Mouse (Mus musculus): Measurements from ENCODE around the gene Rab40b.
"Not testable (repeated sequence)": the region's sequence is repeated elsewhere in the genome, so short reads cannot be mapped to it uniquely, and the experiment has no call there.

Gene Rab40b

DNA sequence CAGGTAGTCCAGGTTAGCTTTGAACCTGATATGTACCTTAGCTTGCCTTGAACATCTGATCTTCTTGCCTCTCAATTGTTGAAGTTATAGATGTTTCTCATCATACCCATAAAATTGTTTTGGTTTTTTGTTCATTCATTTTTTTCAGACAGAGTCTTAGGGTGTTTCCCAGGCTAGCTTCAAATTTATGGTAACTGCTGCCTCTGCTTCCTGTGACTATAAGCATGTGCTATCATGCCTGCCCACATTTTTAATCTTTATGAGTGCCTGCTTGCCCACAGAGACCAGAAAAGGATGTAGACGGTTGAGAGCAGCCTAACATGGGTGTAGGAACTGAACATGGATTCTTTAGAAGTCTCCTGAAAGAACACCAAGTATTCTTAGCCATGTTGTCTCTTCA, 19.3 kb downstream of the Rab40b start:
- no peak for DNase-seq (ENCODE audit: low read depth)

DNA sequence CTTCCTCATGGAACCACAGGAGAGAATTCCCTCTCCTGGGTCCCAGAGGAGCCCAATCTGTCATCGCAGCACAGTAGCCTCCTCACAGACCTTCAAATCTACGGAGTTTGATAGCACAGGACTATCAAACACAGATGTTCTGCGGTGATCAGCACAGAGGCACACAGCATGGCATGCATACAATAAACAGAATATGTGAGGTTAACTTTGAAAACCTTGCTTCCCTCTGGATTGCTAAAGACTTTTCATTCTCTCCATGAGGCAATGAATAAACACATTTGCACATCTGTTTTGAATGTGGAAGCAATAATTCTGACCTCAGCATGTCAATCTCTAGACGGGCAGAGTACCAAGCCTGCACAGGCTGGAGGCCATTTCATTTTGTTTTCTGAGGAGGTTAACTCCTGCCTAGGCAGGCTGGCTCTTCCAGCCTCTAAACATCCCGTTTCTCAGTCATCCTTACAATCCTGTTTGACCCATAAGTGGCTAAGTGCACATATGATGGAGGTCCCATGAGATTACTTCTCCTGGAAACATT, 20.8 kb downstream of the Rab40b start:
- DNase-seq (ENCODE audit: low read depth): peak; percentile 91

DNA sequence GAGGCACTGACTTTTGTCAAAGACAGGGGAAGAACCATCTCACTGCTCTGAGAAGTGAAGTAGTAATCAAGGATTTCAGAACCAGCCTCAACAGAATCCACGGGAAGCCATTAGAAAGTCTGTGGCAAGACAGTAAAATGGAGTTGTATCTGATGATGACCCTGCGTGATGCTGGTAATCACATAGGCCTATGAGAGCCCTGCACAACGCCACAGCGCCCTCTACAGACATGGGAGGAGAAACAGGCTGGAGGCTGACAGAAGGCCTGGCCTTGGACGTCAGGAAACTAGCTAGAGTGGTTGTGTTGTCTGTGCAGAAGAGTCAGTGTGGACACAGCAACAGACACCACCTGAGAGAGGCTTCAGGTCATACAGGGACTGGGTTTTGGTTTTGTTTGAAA, 25.8 kb downstream of the Rab40b start:
- DNase-seq (ENCODE audit: low read depth): peak; percentile 61

DNA sequence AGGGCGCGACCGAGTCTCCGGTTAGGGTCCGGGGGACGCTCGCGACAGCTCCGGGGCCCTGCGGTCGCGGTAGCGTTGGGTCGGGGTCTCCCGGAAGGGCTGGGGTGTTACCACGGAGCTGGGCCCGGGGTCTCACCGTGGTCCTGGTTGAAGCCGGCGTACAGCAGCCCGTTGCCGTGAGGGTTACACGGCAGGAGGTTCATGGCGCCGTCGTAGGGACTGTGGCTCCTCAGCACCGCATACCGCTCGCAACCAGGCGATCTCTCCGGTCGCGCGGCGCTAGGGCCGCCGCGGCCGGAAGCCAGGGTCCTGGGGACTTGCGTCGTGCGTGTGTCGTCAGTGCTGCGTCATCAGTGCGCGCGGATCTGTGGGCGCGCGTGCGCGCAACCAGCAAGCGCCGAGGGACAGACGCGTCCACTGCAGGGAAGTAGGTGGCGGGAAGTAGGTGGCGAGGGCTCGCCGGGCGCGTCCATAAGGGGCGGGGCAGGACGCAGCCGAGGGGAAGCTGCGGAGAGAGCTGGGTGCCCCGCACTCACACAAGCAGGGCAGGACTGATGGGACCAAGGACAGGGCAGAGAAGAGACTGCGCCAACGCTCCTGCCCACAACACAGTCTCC, 33.9 kb downstream of the Rab40b start, which contains the start of gene Wdr45b:
Wdr45b (minus strand) TSS at position 355 of the 617 bp plus-strand sequence.
- DNase-seq (ENCODE audit: low read depth): peak; percentile 98

DNA sequence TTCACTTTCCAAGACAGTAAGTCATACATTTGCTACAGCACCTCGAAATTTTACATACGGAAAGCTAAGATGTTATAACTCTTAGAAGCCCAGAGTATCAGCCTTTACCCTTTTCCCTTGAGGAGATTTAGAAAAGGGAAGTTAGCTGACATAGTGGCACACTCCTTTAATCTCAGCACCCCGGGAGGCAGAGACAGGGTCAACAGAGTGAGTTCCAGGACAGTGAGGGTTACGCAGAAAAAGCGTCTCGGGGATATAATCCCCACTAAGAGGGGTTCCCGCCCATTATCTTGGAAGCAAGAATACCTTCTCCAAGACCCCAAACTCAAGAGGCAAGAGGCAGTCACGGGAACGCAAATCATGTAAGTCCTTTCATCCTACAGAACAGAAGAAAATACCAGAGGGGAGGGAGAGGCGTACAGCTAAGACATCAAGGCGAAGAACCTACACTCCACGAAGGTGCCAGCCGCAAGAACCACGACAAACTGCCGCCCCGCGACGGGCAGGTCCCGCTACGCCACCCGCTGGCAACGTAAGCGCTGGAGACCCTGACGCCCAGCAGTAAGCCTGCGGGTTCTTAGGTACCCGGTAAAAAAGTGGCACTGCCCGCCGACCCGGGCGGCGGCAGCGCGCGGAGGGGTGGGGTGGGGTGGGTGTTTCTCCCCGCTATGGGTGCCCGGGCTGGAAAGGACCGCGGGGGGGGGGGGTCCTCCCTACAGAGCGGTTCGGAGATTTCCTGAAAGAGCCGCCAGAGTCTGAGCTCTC, 34.5 kb downstream of the Rab40b start:
- peak; percentile 42 for DNase-seq (ENCODE audit: low read depth)

DNA sequence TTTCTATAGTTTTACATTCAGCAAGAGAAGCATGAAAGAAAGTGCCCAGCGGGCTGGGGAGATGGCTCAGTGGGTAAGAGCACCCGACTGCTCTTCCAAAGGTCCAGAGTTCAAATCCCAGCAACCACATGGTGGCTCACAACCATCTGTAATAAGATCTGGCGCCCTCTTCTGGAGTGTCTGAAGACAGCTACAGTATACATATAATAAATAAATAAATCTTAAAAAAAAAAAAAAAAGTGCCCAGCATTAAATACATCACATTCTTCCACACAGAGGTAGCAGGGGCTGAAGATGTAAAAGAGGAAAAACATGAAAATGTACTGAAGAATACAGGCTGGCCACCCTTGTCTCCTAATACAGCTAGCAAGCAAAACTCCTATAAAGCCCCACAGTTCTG, 39.3 kb downstream of the Rab40b start:
- not testable (repeated sequence) for DNase-seq (ENCODE audit: low read depth)

DNA sequence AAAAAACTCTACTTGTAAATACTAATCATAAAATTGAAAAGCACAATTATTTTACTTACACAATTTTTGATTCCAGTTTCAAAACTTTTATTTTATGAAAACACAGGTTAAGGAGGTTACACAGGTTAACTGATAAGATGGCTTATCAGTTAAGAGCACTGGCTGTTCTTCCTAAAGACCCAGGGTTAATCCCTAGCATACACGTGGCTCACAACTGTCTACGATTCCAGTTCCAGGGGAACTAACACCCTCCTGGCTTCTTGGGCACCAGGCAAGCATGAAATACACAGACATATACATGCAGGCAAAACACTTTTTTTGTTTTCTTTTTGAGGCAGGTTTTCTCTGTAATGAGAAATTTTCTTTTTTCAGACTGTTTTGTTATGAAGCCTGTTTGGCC, 39.9 kb downstream of the Rab40b start:
- no peak for DNase-seq (ENCODE audit: low read depth)

DNA sequence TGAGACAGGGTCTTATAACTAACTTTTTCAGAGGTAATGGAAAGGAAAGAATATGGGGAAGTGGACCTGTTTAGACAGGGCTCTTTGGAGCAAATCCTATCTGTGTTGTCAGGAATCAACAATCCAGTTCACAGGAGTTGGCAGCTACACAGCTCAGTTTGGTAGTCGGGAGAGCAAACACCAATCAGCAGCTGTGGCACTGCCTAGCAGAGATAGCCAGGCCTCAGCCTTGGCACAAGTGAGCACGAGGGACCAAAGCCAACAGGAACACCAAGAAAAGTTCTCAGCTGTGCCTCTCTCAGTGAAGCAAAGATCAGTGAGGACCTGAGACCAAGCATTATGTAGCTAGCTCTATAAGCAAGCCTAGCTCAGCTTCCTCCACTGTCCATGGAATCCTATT, 41.0 kb downstream of the Rab40b start:
- DNase-seq (ENCODE audit: low read depth): no peak

DNA sequence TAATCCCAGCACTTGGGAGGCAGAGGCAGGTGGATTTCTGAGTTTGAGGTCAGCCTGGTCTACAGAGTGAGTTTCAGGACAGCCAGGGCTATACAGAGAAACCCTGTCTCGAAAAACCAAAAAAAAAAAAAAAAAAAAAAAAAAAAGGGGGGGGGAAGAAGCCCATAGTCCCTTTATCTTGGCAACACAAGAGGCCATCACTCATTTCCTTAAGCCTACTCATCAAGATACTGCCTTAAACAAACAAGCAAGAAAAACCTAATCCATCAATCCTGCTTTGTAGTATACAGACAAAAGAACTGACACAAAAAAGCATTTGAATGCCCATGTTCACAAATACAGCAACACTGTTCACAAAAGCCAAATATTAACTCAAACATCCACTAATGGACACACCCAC, 45.6 kb downstream of the Rab40b start:
- not testable (repeated sequence) for DNase-seq (ENCODE audit: low read depth)

DNA sequence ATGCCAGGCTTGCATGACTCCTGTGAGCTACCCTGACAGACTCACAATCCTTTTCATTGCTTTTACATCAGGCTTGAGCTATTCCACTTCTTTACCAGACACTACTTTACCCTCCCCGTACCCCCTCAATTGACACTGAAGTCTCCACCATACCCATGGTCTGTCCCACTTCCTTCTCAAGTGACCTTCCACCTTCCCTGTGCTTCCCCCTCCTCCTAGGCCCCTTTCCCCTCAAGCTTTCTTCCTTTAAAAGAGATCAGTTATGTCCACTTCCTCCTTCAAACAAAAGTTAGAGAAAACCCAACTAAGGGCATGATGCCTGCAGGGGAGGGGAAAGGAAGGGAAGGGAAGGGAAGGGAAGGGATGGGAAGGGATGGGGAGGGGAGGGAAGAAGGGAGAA, 47.8 kb downstream of the Rab40b start:
- DNase-seq (ENCODE audit: low read depth): no peak

DNA sequence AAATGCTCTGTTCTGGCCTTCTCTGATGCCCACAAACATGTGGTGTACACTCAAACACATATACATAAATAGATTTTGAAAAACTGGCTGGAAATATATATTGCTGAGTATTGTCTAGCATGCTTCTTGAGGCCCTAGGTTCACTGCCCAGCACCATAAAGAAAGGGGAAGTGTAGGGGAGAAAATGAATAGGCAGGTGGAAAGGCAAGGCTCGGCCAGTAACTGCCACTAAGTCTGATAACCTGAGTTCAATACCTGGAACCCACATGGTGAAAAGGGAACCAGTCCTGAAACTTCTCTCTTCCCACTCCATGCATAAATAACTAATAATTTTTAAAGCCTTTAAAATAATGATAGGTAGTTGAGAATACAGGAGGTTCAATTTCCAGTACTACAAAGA, 48.4 kb downstream of the Rab40b start:
- no peak for DNase-seq (ENCODE audit: low read depth)

DNA sequence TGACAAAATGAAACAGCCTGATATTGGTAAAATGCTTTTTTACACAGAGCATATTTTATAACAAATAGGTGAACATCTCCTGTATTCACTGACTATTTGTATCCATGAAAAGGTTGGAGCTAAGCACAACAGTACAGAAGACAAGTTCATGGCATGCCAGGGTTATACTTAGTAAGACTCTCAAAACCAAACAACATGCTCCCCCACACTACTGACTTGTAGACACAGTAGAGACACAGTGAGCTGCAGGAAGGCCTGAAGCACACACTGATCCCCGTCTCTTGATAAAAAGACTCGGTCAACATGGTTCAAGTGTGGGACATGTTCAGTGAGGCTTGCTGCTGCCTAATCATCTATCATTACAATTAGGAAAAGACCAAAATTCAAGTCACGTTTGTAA, 56.4 kb downstream of the Rab40b start:
- no peak for DNase-seq (ENCODE audit: low read depth)

DNA sequence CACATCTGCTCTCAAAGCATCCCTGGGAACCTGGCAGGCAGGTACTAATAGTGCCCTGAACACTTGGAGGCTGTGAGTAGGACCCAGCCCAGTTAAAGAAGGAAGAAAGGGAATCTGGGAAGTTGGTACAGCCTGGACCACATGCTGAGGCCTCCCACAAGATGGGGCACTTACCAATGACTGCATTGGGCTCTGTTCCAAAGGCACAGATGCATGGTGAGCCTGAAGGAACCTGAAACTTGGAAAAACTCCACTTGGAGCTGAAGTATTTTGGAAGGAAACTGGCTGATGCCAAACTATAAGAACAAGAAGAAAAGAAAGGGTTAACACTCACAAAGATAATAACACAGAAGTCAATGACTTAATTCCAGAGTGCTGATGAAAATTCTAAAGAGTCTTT, 59.4 kb downstream of the Rab40b start:
- DNase-seq (ENCODE audit: low read depth): no peak

DNA sequence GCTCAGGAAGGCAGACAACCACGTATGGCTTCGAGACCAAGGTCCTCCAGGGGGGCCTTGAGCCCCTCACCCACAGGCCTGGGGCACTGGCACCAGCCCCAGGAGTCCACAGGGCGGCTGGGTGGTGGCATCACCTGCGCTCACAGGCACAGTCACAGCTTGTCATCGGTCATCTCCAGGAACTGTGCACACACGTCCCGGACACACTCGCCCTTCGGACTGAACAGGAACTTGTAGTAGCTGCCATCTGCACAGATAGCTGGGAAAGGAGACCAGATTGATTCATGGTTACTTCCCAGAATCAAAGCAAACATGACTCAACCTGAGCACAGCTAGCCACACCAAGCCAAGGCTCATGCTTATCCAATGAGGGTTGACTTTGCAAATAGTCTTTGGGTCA, 59.8 kb downstream of the Rab40b start:
- DNase-seq (ENCODE audit: low read depth): no peak

DNA sequence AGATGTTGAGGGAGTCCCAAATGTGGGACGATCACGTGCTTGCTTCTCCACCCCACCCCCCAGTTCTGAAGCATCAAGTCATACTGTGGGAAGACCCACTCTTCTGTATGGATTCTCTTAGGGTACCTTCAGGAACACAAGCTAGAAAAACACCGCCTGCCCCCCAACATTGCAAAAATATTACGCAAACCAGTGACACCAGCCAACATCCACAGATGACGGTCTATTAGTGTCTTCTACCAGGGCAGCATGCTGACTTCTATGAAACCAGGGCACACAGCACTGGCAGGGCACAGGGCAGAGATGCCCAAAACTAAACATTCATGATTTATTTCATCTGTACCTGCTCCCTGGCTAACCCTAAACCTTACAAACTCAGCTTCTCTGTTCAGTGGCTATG, 61.4 kb downstream of the Rab40b start:
- DNase-seq (ENCODE audit: low read depth): no peak

DNA sequence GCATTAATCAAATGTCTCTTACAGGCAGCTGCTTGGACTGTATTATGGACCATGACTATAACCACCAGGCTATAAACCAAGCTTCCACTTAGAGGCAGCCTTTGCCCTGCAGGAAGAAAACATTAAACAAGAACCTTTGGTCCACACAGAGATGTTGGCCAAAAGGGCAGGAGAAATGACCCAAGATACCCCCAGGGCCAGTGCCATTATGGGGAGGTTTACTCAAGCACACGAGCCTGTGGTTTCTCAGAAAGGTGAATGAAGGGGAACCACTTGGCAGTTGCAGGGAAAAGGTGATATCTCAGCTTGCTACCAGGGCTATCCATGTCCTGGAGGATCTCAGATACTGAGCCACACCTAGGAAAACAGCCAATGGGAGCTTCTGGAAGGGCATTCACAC, 62.0 kb downstream of the Rab40b start:
- no peak for DNase-seq (ENCODE audit: low read depth)

DNA sequence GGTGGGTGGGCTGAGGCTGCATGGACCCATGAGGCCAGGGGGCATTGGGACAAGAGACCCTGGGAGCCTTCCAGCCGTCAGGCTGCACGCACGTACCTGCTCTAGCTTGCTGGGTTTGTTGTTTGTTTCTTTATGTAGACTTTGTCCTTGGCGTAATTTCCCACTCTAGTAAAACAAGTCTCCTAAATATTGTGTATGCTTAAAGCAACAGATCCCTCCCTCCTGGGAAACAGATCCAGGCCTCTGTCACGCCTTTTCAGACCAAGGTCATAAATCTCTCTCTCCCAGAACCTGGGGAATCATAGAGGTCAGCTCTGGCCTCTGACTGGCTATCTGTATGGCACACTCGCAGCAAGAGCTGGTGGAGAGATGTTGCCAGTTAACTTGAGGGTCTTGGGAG, 80.3 kb downstream of the Rab40b start:
- not testable (repeated sequence) for DNase-seq (ENCODE audit: low read depth)

DNA sequence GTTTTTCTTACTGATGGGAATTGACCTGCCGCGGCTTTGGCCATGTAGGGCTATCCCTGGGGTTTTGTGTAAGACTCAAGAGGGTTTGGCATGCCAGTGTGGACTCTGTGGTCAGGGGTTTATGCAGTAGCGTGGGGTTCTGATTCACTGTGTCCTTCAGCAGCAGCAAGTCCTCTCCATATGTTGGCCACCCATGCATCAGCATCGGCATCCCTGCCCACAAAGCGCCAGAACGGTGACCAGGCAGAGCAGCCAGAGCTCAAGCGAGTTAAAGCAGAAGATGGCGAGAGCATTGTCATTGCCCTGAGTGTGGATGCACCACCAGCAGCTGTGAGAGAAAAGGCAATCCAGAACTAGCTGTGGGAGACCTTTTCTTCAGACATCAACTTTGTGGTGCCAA, 81.4 kb downstream of the Rab40b start:
- DNase-seq (ENCODE audit: low read depth): no peak

All from NIH3T3 (cell line).